Comparison of ENCODE assay signal across 14 mouse cellular contexts in the genomic region with DNA sequence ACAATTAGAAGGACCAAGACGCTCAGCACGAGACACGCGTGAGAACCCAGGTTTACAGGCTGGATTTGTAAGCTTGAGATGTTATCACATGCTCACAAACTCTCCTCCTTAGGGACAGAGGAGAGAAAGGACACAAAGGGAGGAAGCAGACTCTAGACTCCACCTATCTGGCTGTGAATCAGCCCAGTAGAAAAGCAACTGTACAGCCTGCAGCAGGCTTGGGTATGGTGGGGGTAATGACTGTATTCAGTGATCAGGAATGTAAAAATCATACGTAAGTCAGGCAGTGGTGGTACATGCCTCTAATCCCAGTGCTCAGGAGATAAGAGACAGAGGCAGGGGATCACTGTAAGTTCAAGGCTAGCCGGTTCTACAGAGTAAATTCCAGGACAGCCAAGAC. TPM values are rescaled to one million over a fixed set of nuclear protein-coding genes. Genes with fewer than 3 reads are reported as not detected.
DNase-seq lines count a peak whose midpoint lies in the region; ATAC-seq and TF ChIP-seq lines count a peak whose summit lies in the region.
"Had no signal": no experiment of that assay in that cellular context is flagged by ENCODE, and none has a peak within 500 bp of the region (broad histone marks: within the 10 kb centered on the region; RNA-seq: fewer than 3 reads in every experiment).

No protein-coding gene starts in this region.

- intact Hi-C loops in left cerebral cortex, postnatal 4 days (cut with DNase I): no loop called here

- H3K27ac ChIP-seq in liver, embryonic 12.5 days: no peak overlapping the region
- no peak overlapping the region for H3K27ac ChIP-seq in liver, postnatal 0 days (ENCODE audit: low read depth)
- peak overlapping the region; percentile 75 for H3K27ac ChIP-seq in heart, postnatal 0 days (ENCODE audit: low read depth)
- H3K27ac ChIP-seq in stomach, embryonic 15.5 days: 0 out of 2 replicates have a peak overlapping the region, but pooled peaks have one; percentile 31
- H3K27ac ChIP-seq: hindbrain, embryonic 13.5 days; limb, embryonic 12.5 days had no signal

- DNase-seq in heart, adult 11 months: peak; percentile 96
- no peak for DNase-seq in heart, postnatal 4 days
- no peak for DNase-seq in liver, postnatal 0 days
- DNase-seq in heart, postnatal 0 days (ENCODE audit: low spot score): peak; percentile 67
- no peak for DNase-seq in left cerebral cortex, postnatal 4 days
- DNase-seq in frontal cortex, adult 2 months (ENCODE audit: extremely low spot score in 1 of 2, low spot score in 1 of 2): no peak
- DNase-seq: layer of hippocampus, adult 9-11 months; right cerebral cortex, postnatal 14 days; thymus, postnatal 36 days had no signal

- no peak overlapping the region for H3K4me3 ChIP-seq in liver, embryonic 12.5 days
- no peak overlapping the region for H3K4me3 ChIP-seq in liver, postnatal 0 days (ENCODE audit: low read depth, low read length)
- no peak overlapping the region for H3K4me3 ChIP-seq in heart, postnatal 0 days (ENCODE audit: low read depth, low read length)
- H3K4me3 ChIP-seq in stomach, embryonic 15.5 days (replicated peaks): no peak overlapping the region
- H3K4me3 ChIP-seq: hindbrain, embryonic 13.5 days; limb, embryonic 12.5 days had no signal

- H3K9ac ChIP-seq in liver, embryonic 12.5 days: no peak overlapping the region
- H3K9ac ChIP-seq in liver, postnatal 0 days (replicated peaks): no peak overlapping the region
- H3K9ac ChIP-seq in heart, postnatal 0 days (replicated peaks; ENCODE audit: low read depth, low read length): no peak overlapping the region
- no peak overlapping the region for H3K9ac ChIP-seq in stomach, embryonic 15.5 days
- H3K9ac ChIP-seq: hindbrain, embryonic 13.5 days; limb, embryonic 12.5 days had no signal

- H3K27me3 ChIP-seq in liver, embryonic 12.5 days (replicated peaks): no peaks in the 10 kb centered on the region
- H3K27me3 ChIP-seq in liver, postnatal 0 days (ENCODE audit: insufficient read depth, low read length): no peaks in the 10 kb centered on the region
- H3K27me3 ChIP-seq in heart, postnatal 0 days (ENCODE audit: control insufficient read depth, insufficient read depth, low read length): no peaks in the 10 kb centered on the region
- no peaks in the 10 kb centered on the region for H3K27me3 ChIP-seq in stomach, embryonic 15.5 days (replicated peaks)
- H3K27me3 ChIP-seq: hindbrain, embryonic 13.5 days; limb, embryonic 12.5 days had no signal

- peaks cover 100% of the 10 kb centered on the region for H3K36me3 ChIP-seq in liver, embryonic 12.5 days
- H3K36me3 ChIP-seq in liver, postnatal 0 days (replicated peaks; ENCODE audit: insufficient read depth, low read length): peaks cover 91% of the 10 kb centered on the region
- H3K36me3 ChIP-seq in heart, postnatal 0 days (replicated peaks; ENCODE audit: control insufficient read depth, insufficient read depth, low read length): peaks cover 78% of the 10 kb centered on the region
- peaks cover 48% of the 10 kb centered on the region for H3K36me3 ChIP-seq in stomach, embryonic 15.5 days

- TF ChIP-seq EP300 in liver, postnatal 0 days (IDR thresholded peaks at IDR 0.05; ENCODE audit: low read depth): no peak
- no peak for TF ChIP-seq EP300 in heart, postnatal 0 days (IDR thresholded peaks at IDR 0.05; ENCODE audit: low read depth)

- H3K9me3 ChIP-seq in liver, embryonic 12.5 days (replicated peaks): no peaks in the 10 kb centered on the region
- H3K9me3 ChIP-seq in liver, postnatal 0 days (ENCODE audit: low read length): no peaks in the 10 kb centered on the region
- H3K9me3 ChIP-seq in heart, postnatal 0 days (replicated peaks; ENCODE audit: control insufficient read depth, low read length): no peaks in the 10 kb centered on the region
- no peaks in the 10 kb centered on the region for H3K9me3 ChIP-seq in stomach, embryonic 15.5 days
- H3K9me3 ChIP-seq: hindbrain, embryonic 13.5 days; limb, embryonic 12.5 days had no signal

- H3K4me1 ChIP-seq in liver, embryonic 12.5 days: no peaks in the 10 kb centered on the region; the same call in 1 of the 2 replicates
- no peaks in the 10 kb centered on the region for H3K4me1 ChIP-seq in liver, postnatal 0 days (ENCODE audit: insufficient read depth)
- H3K4me1 ChIP-seq in heart, postnatal 0 days (ENCODE audit: control insufficient read depth, insufficient read depth): 0 out of 2 replicates have a peak, but pooled peaks cover 4% of the 10 kb centered on the region
- H3K4me1 ChIP-seq in stomach, embryonic 15.5 days: no peaks in the 10 kb centered on the region
- H3K4me1 ChIP-seq: hindbrain, embryonic 13.5 days; limb, embryonic 12.5 days had no signal

- peak; percentile 22; the same call in 1 of the 2 replicates for ATAC-seq in liver, embryonic 12.5 days
- no peak for ATAC-seq in liver, postnatal 0 days
- ATAC-seq in heart, postnatal 0 days (ENCODE audit: insufficient read depth, low read depth): peak; percentile 79
- ATAC-seq in stomach, embryonic 15.5 days (ENCODE audit: insufficient read depth, low FRiP score, low read depth): no peak; the same call in 1 of the 2 replicates
- ATAC-seq: midbrain, embryonic 16.5 days had no signal

- WGBS in liver, embryonic 12.5 days (ENCODE audit: insufficient replicate concordance): 86% methylated on average over 6 of the region's 6 CpGs
- 81% methylated on average over 6 of the region's 6 CpGs for WGBS in liver, postnatal 0 days (ENCODE audit: insufficient replicate concordance)
- WGBS in heart, postnatal 0 days: 50% methylated on average over 6 of the region's 6 CpGs
- WGBS in stomach, embryonic 15.5 days: 84% methylated on average over 6 of the region's 6 CpGs

- no peak overlapping the region for H3K4me2 ChIP-seq in liver, embryonic 12.5 days
- H3K4me2 ChIP-seq in liver, postnatal 0 days (ENCODE audit: low read depth, low read length): no peak overlapping the region
- no peak overlapping the region for H3K4me2 ChIP-seq in heart, postnatal 0 days (ENCODE audit: low read depth, low read length)
- H3K4me2 ChIP-seq in stomach, embryonic 15.5 days: no peak overlapping the region
- H3K4me2 ChIP-seq: hindbrain, embryonic 13.5 days; limb, embryonic 12.5 days had no signal

- TF ChIP-seq CTCF in liver, postnatal 0 days (IDR thresholded peaks at IDR 0.05; ENCODE audit: low read depth): no peak
- no peak for TF ChIP-seq CTCF in heart, postnatal 0 days (IDR thresholded peaks at IDR 0.05; ENCODE audit: low read depth)

RNA-seq across cellular contexts. Expression of gene Tmpo, which starts 24.8 kb away (rescaled TPM):
- 100 to 1,000 TPM; 186 to 192 TPM for total RNA-seq in heart, postnatal 4 days (2021)
- polyA plus RNA-seq in liver, embryonic 12.5 days (2016; fragmentation: Nextera tagmentation; extraction: Ambion mirVana): 215 and 229 TPM in 2 replicates
- polyA plus RNA-seq in liver, postnatal 0 days (2015; fragmentation: Nextera tagmentation; extraction: Ambion mirVana): 64.1 and 69.0 TPM in 2 replicates
- 114 and 219 TPM in 2 replicates for total RNA-seq in heart, postnatal 0 days (2014; rRNA removed; ENCODE audit: low replicate concordance)
- 61.6 and 62.8 TPM in 2 replicates for polyA plus RNA-seq in heart, postnatal 0 days (2015; fragmentation: Nextera tagmentation; extraction: Ambion mirVana)
- polyA plus RNA-seq in stomach, embryonic 15.5 days (2015; fragmentation: Nextera tagmentation; extraction: Ambion mirVana): 196 and 217 TPM in 2 replicates
- 10 to 100 TPM; 70.0 to 76.8 TPM for total RNA-seq in left cerebral cortex, postnatal 4 days (2021)
- polyA plus RNA-seq in frontal cortex, adult 2 months (2012; rRNA removed): 44.1 and 47.8 TPM in 2 replicates

RNA-seq across cellular contexts. Expression of gene Slc25a3, which starts 32.5 kb away (rescaled TPM):
- total RNA-seq in heart, postnatal 4 days (2021): 1,000 to 10,000 TPM; 1,954 to 1,992 TPM
- 282 and 297 TPM in 2 replicates for polyA plus RNA-seq in liver, embryonic 12.5 days (2016; fragmentation: Nextera tagmentation; extraction: Ambion mirVana)
- polyA plus RNA-seq in liver, postnatal 0 days (2015; fragmentation: Nextera tagmentation; extraction: Ambion mirVana): 341 and 344 TPM in 2 replicates
- 1,527 and 1,847 TPM in 2 replicates for total RNA-seq in heart, postnatal 0 days (2014; rRNA removed; ENCODE audit: low replicate concordance)
- 2,043 and 2,050 TPM in 2 replicates for polyA plus RNA-seq in heart, postnatal 0 days (2015; fragmentation: Nextera tagmentation; extraction: Ambion mirVana)
- 440 and 482 TPM in 2 replicates for polyA plus RNA-seq in stomach, embryonic 15.5 days (2015; fragmentation: Nextera tagmentation; extraction: Ambion mirVana)
- 100 to 1,000 TPM; 388 to 413 TPM for total RNA-seq in left cerebral cortex, postnatal 4 days (2021)
- polyA plus RNA-seq in frontal cortex, adult 2 months (2012; rRNA removed): 659 and 706 TPM in 2 replicates

Comparison
In these comparisons a context has a peak if more than half of its experiments do, and no peak if none do; other contexts are left out.
1. DNase-seq: peak in heart, adult 11 months (single experiment) and heart, postnatal 0 days (single experiment); none in heart, postnatal 4 days (single experiment), liver, postnatal 0 days (single experiment), left cerebral cortex, postnatal 4 days (single experiment) and frontal cortex, adult 2 months (0 of 2).
2. ATAC-seq: peak in liver, embryonic 12.5 days (single experiment) and heart, postnatal 0 days (single experiment); none in liver, postnatal 0 days (single experiment) and stomach, embryonic 15.5 days (single experiment).
3. H3K27ac ChIP-seq: peak in heart, postnatal 0 days (single experiment) and stomach, embryonic 15.5 days (single experiment); none in liver, embryonic 12.5 days (single experiment) and liver, postnatal 0 days (single experiment).